Mouse (Mus musculus) neutrophil, adult 5-6 weeks (primary cell): Measurements from ENCODE around the gene Tsfm. TPM values are rescaled to one million over a fixed set of nuclear protein-coding genes. Genes with fewer than 3 reads are reported as not detected.
"Not testable (repeated sequence)": the region's sequence is repeated elsewhere in the genome, so short reads cannot be mapped to it uniquely, and the experiment has no call there.

Experiments
- ATAC-seq: fragments of 151-379, 151-347 bp; 2 replicates; pipeline ENCODE4 v1.8.0; 2017; ENCODE audit warnings: mild to moderate bottlenecking, moderate TSS enrichment; ENCODE audit not compliant: insufficient number of reproducible peaks, poor library complexity, low FRiP score, severe bottlenecking; ENCODE audit errors: extremely low read depth
- total RNA-seq: library from RNA; stranded (forward); fragments of 200-1000 nt; gene quantifications from 2 replicates; pipeline ENCODE4 v1.2.3, GENCODE M21; 2017

The Tsfm gene
- total RNA-seq, 1 experiment from 2014 or later: 12.9 TPM

- ATAC-seq: no peak
These were observed 35.9 kb upstream of the Tsfm start for GRCm38 (mm10) chr10:127066519-127067018.

GRCm38 (mm10) chr10:127065981-127066380 lies 35.3 kb upstream of the Tsfm start:
- ATAC-seq: no peak

GRCm38 (mm10) chr10:127063913-127064870 lies 33.6 kb upstream of the Tsfm start:
- no peak for ATAC-seq

GRCm38 (mm10) chr10:127063239-127063872 lies 32.7 kb upstream of the Tsfm start, which contains the start of gene Cdk4:
TSS of gene Cdk4 (plus strand) at chr10:127063534.
- peak; percentile 79 for ATAC-seq

- no peak for ATAC-seq
These were observed 31.9 kb upstream of the Tsfm start for GRCm38 (mm10) chr10:127062503-127062902.

GRCm38 (mm10) chr10:127062101-127062500 lies 31.5 kb upstream of the Tsfm start:
- not testable (repeated sequence) for ATAC-seq

- ATAC-seq: no peak
These were observed 30.9 kb upstream of the Tsfm start for GRCm38 (mm10) chr10:127061513-127061912.

- ATAC-seq: no peak
These were observed 30.4 kb upstream of the Tsfm start for GRCm38 (mm10) chr10:127061085-127061484.

- peak; percentile 32 for ATAC-seq
These were observed 29.6 kb upstream of the Tsfm start, which contains the start of gene March9 for GRCm38 (mm10) chr10:127059968-127060916. TSS of gene March9 (minus strand) at chr10:127060184.

GRCm38 (mm10) chr10:127059174-127059967 lies 28.7 kb upstream of the Tsfm start:
- no peak for ATAC-seq

- ATAC-seq: no peak
These were observed 28.1 kb upstream of the Tsfm start for GRCm38 (mm10) chr10:127058708-127059107.

GRCm38 (mm10) chr10:127058161-127058560 lies 27.5 kb upstream of the Tsfm start:
- ATAC-seq: peak; percentile 65

GRCm38 (mm10) chr10:127056490-127056889 lies 25.9 kb upstream of the Tsfm start:
- no peak for ATAC-seq

GRCm38 (mm10) chr10:127055406-127055805 lies 24.8 kb upstream of the Tsfm start:
- ATAC-seq: 0 out of 2 replicates have a peak, but pooled peaks have one; percentile 5

GRCm38 (mm10) chr10:127054646-127055045 lies 24.0 kb upstream of the Tsfm start:
- ATAC-seq: no peak

- no peak for ATAC-seq
These were observed 19.5 kb upstream of the Tsfm start for GRCm38 (mm10) chr10:127050119-127050474.

- peak; percentile 33; the same call in 1 of the 2 replicates for ATAC-seq
These were observed 18.9 kb upstream of the Tsfm start for GRCm38 (mm10) chr10:127049395-127050118.
